Mouse (Mus musculus) R1 (cell line): ENCODE data around the gene Coq4.

Experiments
- DNase-seq: peaks from one replicate; pipeline ENCODE4 v3.0.0-alpha.2; 2018; ENCODE audit warnings: low read depth, low spot score

Gene Coq4

GRCm38 (mm10) chr2:29846061-29846853, 59.0 kb downstream of the Coq4 start:
- peak; percentile 33 for DNase-seq

GRCm38 (mm10) chr2:29846911-29847310, 59.6 kb downstream of the Coq4 start:
- no peak for DNase-seq
